Mouse (Mus musculus): ENCODE results near the gene Traf3ip2. TPM values are rescaled to one million over a fixed set of nuclear protein-coding genes. Genes with fewer than 3 reads are reported as not detected.

Gene Traf3ip2
- total RNA-seq (2015; ENCODE audit: low replicate concordance) (not detected in 2 replicates), total RNA-seq (2017; ENCODE audit: low replicate concordance) (0.70 TPM in 1 of 2 replicates, not detected in the other)

DNA sequence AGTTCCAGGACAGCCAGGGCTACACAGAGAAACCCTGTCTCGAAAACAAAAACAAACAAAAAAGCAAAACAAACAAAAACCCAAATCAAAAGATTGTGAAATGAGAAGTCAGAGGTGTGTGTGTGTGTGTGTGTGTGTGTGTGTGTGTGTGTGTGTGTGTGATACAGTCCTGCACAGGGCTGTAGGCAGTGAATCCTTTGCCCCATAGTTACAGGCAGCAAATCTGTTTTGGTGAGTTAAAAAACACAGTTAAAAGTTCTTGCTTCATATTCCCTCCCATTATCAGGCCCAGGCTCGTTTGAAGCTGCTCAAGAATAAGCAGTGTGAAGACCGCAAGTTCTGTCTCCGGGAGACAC, at the start of gene Traf3ip2:
Gene Traf3ip2 (plus strand): TSS at position 302 of the 356 bp plus-strand sequence.
- ATAC-seq (replicated peaks; ENCODE audit: low FRiP score, poor library complexity, severe bottlenecking), result no peak

DNA sequence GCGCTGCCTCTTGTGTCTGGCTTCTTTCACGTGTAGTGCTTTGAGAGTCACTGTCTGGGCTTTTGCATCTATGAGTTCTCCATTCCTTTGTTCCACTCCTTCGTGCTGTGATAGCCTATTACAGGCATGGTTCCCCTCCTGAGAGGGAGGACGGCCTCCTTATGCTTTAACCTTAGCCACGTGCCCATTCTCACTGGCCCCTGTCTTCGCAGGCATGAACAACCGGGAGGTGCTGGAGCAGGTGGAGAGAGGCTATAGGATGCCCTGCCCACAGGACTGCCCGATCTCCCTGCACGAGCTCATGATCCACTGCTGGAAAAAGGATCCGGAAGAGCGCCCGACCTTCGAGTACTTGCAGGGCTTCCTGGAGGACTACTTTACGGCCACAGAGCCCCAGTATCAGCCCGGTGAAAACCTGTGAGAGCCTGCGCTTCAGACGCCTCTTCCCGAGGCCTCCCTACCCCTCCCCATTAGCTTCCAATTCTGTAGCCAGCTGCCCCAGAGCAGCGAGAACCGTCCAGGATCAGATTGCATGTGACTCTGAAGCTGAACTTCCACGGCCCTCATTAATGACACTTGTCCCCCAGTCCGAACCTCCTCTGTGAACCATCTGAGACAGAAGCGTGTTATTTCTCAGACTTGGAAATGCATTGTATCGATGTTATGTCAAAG, 49.0 kb upstream of the Traf3ip2 start:
- no peak for ATAC-seq (replicated peaks; ENCODE audit: low FRiP score, poor library complexity, severe bottlenecking)

DNA sequence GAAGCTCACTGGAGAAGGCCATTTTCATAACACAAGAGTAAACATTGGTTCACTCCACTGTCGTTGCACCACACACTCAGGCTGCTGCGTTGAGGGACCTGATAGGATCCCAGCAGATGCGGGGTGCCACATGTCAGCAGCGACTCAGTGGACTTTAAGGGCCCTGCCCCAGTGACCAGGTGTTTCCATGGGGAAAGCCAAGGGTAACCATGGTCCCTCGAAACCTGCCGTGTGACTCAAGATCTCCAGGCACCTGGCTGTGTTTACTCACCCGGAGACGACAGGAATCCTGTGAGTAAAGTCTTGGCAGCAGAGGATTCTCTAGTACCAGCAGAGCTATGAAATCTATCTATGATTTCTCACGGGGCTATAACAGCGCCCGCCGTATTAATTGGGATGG, 45.8 kb upstream of the Traf3ip2 start:
- no peak for ATAC-seq (replicated peaks; ENCODE audit: low FRiP score, poor library complexity, severe bottlenecking)

DNA sequence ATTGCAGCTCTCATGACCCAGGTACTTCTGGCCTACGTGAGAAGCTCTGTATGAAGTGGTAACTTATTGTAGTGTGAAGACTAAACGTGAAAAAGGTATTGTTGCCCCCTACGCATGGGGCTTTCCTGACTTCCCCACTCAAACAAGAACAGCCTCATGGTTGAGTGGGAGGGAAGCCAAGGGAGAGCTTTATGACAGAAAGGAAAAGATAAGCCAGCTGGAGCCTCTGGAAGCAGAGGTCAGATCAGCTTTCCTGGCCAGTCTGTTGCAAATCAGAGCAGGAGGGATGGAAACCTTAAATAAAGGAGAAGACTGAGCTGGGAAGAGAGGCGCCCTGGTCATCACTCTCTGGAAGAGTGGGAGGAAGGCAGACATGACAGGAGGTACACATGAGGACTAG, 43.7 kb upstream of the Traf3ip2 start:
- no peak for ATAC-seq (replicated peaks; ENCODE audit: low FRiP score, poor library complexity, severe bottlenecking)

DNA sequence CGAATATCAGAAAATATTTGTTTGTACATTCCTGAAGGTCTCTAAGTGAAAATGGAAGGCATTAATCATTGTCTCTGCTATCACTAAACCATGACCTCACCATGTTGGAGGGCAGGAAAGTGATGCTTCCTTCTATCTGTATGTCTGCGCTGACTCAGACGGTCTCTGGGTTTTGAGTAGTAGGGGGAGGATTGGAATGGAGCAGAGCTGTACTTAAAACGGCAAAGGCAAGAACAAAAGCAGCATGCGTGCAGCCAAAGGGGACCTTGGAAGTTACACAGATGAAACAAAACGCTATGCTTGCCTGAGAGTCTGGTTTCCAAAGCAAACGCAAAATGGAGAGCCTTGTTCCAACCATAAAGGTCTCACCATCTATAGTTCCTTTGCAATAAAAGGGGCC, 41.7 kb upstream of the Traf3ip2 start:
- ATAC-seq (replicated peaks; ENCODE audit: low FRiP score, poor library complexity, severe bottlenecking), result no peak

DNA sequence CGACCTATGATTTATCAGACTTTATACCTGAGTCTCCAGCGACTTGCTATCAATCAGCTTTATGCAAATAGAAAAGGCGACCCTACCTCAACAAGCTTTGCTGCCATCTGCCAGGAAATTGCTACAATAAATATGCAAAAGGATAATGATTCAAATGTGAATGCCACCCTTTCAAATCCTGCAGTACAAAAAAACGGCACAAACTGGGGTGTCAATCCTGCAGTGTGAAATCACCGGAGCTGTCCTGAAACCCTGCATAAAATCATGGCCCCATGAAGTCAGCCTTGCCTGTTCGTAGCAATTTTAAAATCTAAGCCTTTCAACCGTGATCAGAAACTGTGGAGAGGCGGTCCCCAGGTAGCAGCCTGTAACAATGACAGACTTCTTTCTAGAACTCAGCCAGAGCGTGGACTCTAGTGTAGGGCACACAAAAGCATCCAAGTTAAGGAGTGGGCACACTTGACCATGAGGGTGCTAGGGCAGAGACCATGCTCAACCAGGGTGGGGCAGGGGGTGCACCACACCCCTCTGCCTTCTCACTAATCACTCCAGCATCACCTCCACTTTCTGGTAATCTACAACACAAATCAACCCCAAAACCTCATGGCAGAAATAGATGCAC, 40.6 kb upstream of the Traf3ip2 start:
- no peak for ATAC-seq (replicated peaks; ENCODE audit: low FRiP score, poor library complexity, severe bottlenecking)

DNA sequence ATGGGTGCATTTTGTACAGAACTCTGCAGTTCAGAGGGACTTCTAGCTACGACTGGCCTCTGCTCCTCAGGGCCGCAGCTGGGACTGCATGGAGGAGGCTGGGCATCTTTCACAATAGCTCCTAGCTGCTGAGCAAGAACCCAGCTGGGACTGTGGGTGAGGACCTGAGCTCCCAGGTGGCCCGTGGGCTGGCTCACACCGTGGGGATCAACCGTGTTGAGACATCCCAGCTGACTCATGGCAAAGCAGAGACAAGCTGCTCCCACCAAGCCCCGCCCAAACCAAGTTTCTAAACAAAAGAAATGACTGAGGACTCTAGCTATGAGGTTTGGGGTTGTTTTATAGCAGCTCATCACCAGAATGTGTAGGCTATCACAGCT, 40.1 kb upstream of the Traf3ip2 start:
- no peak for ATAC-seq (replicated peaks; ENCODE audit: low FRiP score, poor library complexity, severe bottlenecking)

DNA sequence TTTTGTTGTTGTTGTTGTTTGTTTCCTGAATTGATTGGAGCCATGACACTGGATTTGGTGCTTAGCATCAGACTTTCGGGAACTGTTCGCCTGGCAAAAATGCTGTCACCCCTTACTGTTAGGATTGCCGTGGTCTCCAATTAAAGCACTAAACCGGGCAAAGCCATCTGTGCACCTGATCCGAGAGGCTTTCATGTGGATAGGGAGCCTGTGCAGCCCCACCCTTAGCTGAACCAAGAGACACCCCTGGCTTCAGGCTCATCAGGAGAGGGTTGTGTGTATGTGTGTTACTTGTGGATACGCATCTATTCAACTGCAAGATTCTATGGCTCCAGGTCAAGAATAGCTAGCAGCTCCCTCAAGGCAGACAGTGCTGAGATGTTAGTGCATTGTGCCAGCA, 36.3 kb upstream of the Traf3ip2 start:
- ATAC-seq (replicated peaks; ENCODE audit: low FRiP score, poor library complexity, severe bottlenecking), result no peak

DNA sequence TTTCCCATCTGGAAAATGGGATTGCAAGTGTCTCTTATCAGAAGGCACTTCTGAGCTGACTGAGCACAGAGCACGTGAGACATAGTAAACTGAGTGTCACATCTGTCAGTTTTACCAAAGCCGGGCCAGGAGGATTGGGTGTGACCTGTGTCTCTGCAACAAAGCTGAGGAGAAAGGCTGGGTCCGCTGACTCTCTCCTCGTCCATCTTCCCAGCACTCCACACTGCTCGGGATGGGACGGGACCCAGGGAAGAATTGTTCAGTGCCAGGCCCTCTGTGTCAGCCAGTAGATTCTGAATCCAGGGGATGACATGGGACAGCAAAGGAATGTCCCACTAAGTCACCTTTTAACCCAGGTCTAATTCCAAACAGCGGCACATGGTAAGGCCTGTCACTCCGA, 32.3 kb upstream of the Traf3ip2 start:
- no peak for ATAC-seq (replicated peaks; ENCODE audit: low FRiP score, poor library complexity, severe bottlenecking)

DNA sequence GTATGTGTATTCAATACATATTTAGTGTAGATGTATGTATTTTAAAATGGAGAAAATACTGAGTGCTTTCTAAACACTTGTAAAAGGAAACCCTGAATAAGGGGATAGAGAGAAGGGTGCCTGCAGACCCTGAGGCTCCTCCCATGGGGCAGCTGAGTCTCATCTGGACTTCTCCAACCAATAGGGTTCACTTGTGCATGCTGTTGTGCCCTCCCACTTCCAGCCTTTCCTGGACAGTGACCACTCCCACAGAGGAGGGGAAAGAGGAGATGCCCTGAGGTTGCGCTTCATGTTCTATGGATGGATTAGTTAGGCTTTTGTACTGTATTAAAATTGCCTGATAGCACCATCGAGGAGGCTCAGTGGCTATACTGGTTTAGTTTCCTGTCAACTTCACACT, 30.3 kb upstream of the Traf3ip2 start:
- ATAC-seq (replicated peaks; ENCODE audit: low FRiP score, poor library complexity, severe bottlenecking), result no peak

DNA sequence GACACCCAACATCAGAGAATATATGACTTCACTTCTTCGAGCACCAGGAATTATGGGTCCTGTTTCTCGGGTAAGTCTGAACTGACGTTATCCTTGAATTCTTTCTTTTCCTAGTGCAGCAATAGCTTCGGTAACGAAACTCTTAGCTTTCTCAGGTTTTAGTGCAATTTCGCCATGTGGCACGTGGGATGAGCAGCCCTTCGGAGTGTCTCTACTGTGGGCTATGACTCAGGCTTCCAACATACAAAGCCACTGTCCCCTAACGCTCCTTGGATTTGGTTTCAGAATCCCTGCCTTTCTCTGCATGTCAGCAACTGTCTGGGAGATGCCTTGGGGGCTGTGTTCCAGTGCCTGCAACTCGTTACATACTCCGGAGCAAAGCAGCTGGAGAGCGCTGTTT, 29.0 kb upstream of the Traf3ip2 start:
- no peak for ATAC-seq (replicated peaks; ENCODE audit: low FRiP score, poor library complexity, severe bottlenecking)

DNA sequence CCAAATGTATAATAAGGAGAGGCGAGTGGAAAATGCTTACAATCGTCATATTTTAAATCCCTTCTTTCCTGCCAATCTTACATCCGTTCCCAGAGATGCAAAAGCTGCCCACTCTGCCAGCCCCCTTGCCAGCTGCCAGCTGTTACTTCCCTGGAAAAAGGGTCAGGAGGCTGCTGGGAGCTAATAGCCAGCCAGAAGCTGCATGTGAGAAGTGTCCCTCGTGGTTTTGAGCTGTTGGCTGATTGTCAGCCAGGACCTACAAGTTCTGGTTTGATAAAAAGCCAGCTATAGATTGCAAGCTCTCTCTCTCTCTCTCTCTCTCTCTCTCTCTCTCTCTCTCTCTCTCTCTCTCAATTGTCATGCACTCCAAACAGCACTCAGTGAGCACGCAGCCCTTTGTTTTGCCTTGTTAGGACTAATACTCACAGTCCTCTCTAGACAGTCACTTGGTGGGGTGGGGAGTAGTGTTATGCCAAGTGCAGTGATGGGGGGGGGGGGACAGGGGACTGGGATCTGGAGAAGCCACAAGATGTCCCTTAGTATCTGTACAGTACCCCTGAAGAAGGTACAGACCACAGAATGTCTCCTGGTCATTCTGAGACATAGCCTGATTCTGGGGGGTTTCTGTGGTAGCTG, 25.3 kb upstream of the Traf3ip2 start:
- ATAC-seq (replicated peaks; ENCODE audit: low FRiP score, poor library complexity, severe bottlenecking), result no peak

DNA sequence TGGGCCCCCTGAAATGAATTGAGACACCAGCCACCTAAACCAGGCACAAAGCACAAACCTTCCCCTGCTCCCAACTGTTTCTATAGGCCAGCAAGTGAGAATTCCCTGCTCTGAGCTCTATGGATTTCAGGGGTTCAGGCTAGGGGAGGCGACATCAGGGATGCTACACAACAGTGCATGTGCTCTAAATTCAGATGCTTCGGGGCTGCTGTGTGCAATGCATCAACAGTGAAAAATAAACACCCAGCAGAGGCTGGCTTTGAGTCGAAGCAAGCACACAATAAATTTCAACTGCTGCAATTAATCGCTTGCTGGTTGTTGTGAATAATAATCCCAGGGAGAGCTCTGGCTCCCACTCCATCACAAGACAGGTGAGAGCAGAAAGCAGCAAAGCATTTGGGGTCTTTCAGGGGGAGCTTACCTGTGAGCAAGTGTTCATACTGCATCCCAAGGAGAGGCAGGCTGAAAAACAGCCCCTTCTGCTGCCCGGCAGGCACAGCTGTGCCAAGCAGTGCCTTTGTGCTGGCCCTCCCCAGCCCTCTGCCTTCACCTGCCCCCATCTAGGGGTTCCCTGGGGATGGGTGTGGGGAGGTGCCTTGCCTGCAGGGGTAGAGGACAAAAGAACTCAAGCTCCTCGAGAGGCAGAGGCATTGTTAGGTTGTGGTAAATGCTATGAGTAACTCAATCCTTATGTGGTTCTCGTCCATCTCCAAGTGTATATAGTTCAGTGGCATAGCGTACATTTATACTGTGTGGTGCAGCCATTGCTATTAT, 24.6 kb upstream of the Traf3ip2 start:
- no peak for ATAC-seq (replicated peaks; ENCODE audit: low FRiP score, poor library complexity, severe bottlenecking)

DNA sequence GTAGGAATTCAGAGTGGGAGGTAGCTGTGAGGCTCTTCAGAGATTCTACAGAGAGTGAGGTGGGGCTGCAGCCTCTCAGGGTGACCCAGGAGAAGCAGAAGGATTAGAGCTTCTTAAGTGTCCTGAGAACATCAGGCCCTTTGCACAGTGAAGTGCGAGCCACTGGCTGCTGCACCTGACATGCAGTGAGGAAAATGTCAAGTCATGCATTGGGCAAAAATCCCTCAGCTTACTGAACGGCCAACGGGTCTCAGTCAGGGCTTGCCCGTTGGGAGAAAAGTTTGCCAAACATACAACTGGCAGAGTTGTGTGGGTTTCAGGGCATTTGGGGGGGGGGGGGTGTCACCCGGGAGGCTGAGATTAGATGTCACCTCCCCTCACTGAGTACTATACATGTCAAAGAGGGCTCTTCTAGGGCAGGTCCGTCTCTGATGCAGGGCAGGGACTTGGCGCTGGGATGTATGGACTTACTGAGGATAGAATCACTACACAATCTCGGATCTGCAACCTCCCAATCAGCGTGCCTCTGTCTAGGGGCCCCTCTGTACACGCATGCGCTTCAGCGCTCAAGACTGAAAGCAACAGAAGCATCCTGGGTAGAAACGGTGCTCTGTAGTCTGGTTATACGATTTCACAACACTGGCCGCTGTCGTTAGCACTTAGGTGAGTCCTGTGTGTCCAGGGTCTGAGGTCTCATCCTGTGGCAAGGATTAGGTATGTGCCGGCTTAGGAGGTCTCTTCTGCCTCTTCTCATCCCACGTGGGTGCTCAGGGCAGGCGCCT, 22.8 kb upstream of the Traf3ip2 start:
- no peak for ATAC-seq (replicated peaks; ENCODE audit: low FRiP score, poor library complexity, severe bottlenecking)

DNA sequence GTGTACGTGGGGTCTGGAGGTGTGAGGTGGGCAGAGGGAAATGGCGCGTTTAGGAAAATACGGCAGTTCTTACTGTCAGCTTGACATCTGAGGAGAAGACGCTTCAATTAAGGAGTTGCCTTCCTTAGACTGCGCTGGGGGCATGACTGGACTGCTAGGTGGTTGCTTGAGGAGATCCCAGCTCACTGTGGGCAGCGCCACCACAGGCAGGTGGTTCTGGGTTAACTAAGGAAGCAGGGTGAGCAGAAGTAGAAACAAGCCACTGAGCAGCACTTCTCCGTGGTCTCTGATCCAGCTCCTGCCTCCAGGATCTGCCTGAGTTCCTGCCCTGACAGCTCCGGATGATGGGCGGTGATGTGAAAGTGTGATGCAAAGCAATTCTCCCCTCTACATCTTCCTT, 22.1 kb upstream of the Traf3ip2 start:
- no peak for ATAC-seq (replicated peaks; ENCODE audit: low FRiP score, poor library complexity, severe bottlenecking)

DNA sequence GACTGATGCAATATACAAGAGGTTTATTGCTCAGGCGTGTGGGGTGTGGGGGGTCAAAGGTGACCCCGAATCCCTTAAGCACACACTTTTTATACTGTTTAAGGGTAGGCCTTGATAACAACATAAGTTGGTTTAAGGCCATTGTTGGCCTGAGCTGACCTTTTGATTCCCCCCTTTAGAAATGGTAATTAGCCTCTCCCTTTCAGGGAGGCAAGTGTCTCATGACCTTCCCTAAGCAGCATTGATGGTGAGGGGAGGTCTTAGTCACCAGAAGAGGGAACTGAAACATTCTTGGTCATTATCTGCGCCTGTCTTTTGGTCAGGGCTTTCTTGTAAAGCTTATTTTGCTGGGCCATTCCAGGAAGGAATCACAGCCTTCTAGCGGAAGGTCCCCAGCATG, 20.2 kb upstream of the Traf3ip2 start:
- ATAC-seq (replicated peaks; ENCODE audit: low FRiP score, poor library complexity, severe bottlenecking), result no peak

DNA sequence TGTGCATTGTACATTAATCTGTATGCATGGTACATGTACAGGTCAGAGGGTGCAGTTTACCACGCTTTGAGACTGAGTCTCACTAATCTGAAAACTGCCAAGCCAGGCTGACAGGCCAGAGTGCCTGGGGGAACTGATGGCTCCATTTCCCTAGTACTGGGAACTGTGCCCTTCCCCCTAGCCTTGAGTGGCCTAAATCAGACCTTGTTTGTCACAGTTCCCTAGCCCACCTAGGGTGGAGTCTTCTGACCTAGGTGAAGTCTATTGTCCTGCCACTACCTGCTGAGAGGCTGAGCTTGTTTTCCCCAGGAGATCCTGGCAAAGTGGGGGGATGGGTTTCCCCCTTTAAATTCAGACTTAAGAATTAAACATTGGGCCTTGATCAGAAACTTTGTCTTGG, 18.0 kb upstream of the Traf3ip2 start:
- ATAC-seq (replicated peaks; ENCODE audit: low FRiP score, poor library complexity, severe bottlenecking), result no peak

DNA sequence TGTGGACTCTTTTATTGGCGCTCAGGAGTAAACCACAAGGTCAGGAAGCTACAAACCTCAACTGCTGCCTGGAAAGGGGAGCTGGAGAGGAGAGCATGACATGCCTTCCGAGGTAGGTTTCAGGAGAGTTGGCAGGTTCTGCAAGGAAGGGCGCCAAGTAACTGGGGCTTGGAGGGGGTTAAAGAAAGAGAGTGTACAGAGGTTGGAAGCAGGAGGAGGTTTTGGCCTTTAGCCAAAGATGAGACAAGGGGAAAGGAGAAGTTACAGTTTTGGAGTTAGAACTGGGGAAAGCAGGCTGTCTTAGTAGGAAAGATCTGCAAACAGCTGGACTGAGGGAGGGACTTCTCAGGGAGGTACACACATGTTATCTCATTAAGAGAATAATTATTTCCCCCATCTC, 16.9 kb upstream of the Traf3ip2 start:
- no peak for ATAC-seq (replicated peaks; ENCODE audit: low FRiP score, poor library complexity, severe bottlenecking)

DNA sequence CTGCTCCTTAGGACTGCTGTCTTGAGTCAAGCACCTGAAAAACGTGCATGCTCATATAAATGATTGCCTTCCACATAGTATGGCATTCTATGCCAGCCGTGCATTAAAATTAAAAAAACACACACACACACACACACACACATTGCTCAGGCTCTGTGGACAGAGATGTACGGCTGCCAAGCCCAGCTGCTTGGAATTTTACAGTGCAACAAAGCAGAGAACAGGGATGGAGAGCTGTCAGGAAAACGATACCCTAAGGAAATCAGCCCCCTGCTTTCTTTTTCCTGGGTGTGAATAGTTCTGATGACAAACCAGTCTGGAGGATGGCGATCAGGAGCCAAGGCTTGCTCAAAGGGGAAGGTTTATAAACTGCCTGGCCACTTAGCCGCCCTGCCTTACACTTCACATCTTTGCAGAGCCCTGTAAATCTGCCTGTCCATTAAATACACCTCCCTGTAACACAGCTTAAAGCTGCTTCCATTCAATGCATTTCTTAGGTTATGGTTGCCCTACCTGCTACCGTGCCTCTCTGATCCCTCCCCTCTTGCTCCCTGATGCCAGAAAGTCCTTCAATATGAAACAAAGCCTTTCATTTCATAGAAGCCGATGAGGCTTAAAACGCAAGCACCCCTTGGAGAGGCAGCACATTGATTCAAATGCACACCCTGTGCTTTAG, 15.5 kb upstream of the Traf3ip2 start:
- no peak for ATAC-seq (replicated peaks; ENCODE audit: low FRiP score, poor library complexity, severe bottlenecking)
